In genomic region chr19:42443266-42443665, GRCm38 (mm10) we compare ENCODE assay signal across 11 mouse cellular contexts. TPM values are rescaled to one million over a fixed set of nuclear protein-coding genes. Genes with fewer than 3 reads are reported as not detected.
"Had no signal": no experiment of that assay in that cellular context is flagged by ENCODE, and none has a peak within 500 bp of the region (broad histone marks: within the 10 kb centered on the region; RNA-seq: fewer than 3 reads in every experiment).

No protein-coding gene starts in this region.

- H3K4me3 ChIP-seq: limb, embryonic 12.5 days; limb, embryonic 15.5 days had no signal

- H3K36me3 ChIP-seq: limb, embryonic 12.5 days; limb, embryonic 15.5 days had no signal

- ATAC-seq: liver, postnatal 0 days; lung, postnatal 0 days had no signal

- DNase-seq: thymus, adult 18-20 months; thymus, postnatal 36 days had no signal

- H3K9me3 ChIP-seq: limb, embryonic 12.5 days; limb, embryonic 15.5 days had no signal

- H3K4me1 ChIP-seq: limb, embryonic 15.5 days had no signal

- H3K9ac ChIP-seq: limb, embryonic 15.5 days; liver, embryonic 14.5 days; liver, postnatal 0 days; lung, embryonic 14.5 days had no signal

- H3K27ac ChIP-seq: limb, embryonic 12.5 days; limb, embryonic 15.5 days; liver, embryonic 14.5 days; macrophage had no signal

- H3K27me3 ChIP-seq: limb, embryonic 12.5 days; limb, embryonic 15.5 days had no signal

- H3K4me2 ChIP-seq: limb, embryonic 12.5 days; limb, embryonic 15.5 days; liver, embryonic 11.5 days; lung, embryonic 14.5 days had no signal

RNA-seq across cellular contexts. Expression of gene Crtac1, which starts 11.7 kb away (rescaled TPM):
- polyA plus RNA-seq: macrophage; spleen, adult 2 months had no signal
